Mouse (Mus musculus): Measurements from ENCODE around the gene Myo6. TPM values are rescaled to one million over a fixed set of nuclear protein-coding genes. Genes with fewer than 3 reads are reported as not detected.

The Myo6 gene
- polyA plus RNA-seq, 2 experiments = 1.8 to 2.3 TPM

- TF ChIP-seq EP300 (IDR thresholded peaks at IDR 0.05; ENCODE audit: low read depth) (no peak), CTCF (IDR thresholded peaks at IDR 0.05; ENCODE audit: low read depth) (no peak)
- no peak overlapping the region for H3K9ac ChIP-seq (replicated peaks)
- DNase-seq (ENCODE audit: low read depth in 3 of 3, low spot score in 3 of 3) (no peak), ATAC-seq (ENCODE audit: insufficient read depth) (no peak)
- H3K4me1 ChIP-seq (replicated peaks; ENCODE audit: control insufficient read depth in 2 of 2, insufficient read depth in 2 of 2, low read length in 1 of 2) = no peaks in the 10 kb centered on the region
- H3K9me3 ChIP-seq (ENCODE audit: control insufficient read depth, low read length) = no peaks in the 10 kb centered on the region
- no peak overlapping the region for H3K4me2 ChIP-seq (ENCODE audit: low read depth)
- no peak overlapping the region for H3K4me3 ChIP-seq (ENCODE audit: insufficient read depth in 1 of 2, low read depth in 2 of 2, low read length in 2 of 2)
- no peaks in the 10 kb centered on the region for H3K36me3 ChIP-seq (replicated peaks; ENCODE audit: control insufficient read depth, insufficient read depth, low read depth)
- no peak overlapping the region for H3K27ac ChIP-seq
- H3K27me3 ChIP-seq (ENCODE audit: control insufficient read depth, insufficient read depth, low read length) = no peaks in the 10 kb centered on the region
These were observed 195.2 kb downstream of the Myo6 start for GRCm38 (mm10) chr9:80360063-80360462.

Other genes starting within 250 kb of the Myo6 start
- gene Filip1, start 152.2 kb upstream of the Myo6 start, polyA plus RNA-seq (2012; rRNA removed) = 0.17 and 0.29 TPM in 2 replicates
- gene Filip1, start 152.2 kb upstream of the Myo6 start, polyA plus RNA-seq (2014; fragmentation: Nextera tagmentation; extraction: Ambion mirVana) = 0.37 and 0.66 TPM in 2 replicates
- 7.6 and 15.2 TPM in 2 replicates for gene Senp6, start 98.1 kb upstream of the Myo6 start, polyA plus RNA-seq (2012; rRNA removed)
- 14.6 and 17.1 TPM in 2 replicates for gene Senp6, start 98.1 kb upstream of the Myo6 start, polyA plus RNA-seq (2014; fragmentation: Nextera tagmentation; extraction: Ambion mirVana)

Data from liver, embryonic 14.5 days (tissue).